In genomic region chr6:116198173-116198572, GRCm38 (mm10) we compare ENCODE assay signal across 8 mouse cellular contexts. TPM values are rescaled to one million over a fixed set of nuclear protein-coding genes. Genes with fewer than 3 reads are reported as not detected.
DNase-seq lines count a peak whose midpoint lies in the region; ATAC-seq and TF ChIP-seq lines count a peak whose summit lies in the region.

No protein-coding gene starts in this region.

- H3K27me3 ChIP-seq in lung, postnatal 0 days (replicated peaks; ENCODE audit: insufficient read depth, low read length) = no peaks in the 10 kb centered on the region
- H3K27me3 ChIP-seq in heart, embryonic 12.5 days (replicated peaks) = no peaks in the 10 kb centered on the region

- no peaks in the 10 kb centered on the region for H3K4me1 ChIP-seq in lung, adult 2 months (ENCODE audit: control insufficient read depth, insufficient read depth, low read length)
- H3K4me1 ChIP-seq in lung, postnatal 0 days (ENCODE audit: insufficient read depth, low read depth, low read length) = no peaks in the 10 kb centered on the region
- H3K4me1 ChIP-seq in heart, embryonic 12.5 days (replicated peaks) = no peaks in the 10 kb centered on the region

- TF ChIP-seq POLR2A in lung, adult 2 months (IDR thresholded peaks at IDR 0.05; ENCODE audit: borderline replicate concordance, extremely low read depth, low read depth, low read length) = no peak

- TF ChIP-seq EP300 in lung, postnatal 0 days (IDR thresholded peaks at IDR 0.05) = no peak

- H3K36me3 ChIP-seq in lung, postnatal 0 days (ENCODE audit: insufficient read depth, low read length) = no peaks in the 10 kb centered on the region
- H3K36me3 ChIP-seq in heart, embryonic 12.5 days = no peaks in the 10 kb centered on the region

- intact Hi-C loops in heart, postnatal 14 days (cut with DNase I) = no loop called here

- no peaks in the 10 kb centered on the region for H3K9me3 ChIP-seq in lung, postnatal 0 days (ENCODE audit: low read length)
- H3K9me3 ChIP-seq in heart, embryonic 12.5 days (replicated peaks) = no peaks in the 10 kb centered on the region

- H3K9ac ChIP-seq in lung, postnatal 0 days (replicated peaks; ENCODE audit: low read depth) = no peak overlapping the region
- no peak overlapping the region for H3K9ac ChIP-seq in heart, embryonic 12.5 days

- ATAC-seq in lung, postnatal 0 days = 0 out of 2 replicates have a peak, but pooled peaks have one; percentile 30
- no peak for ATAC-seq in heart, embryonic 12.5 days (ENCODE audit: insufficient number of reproducible peaks, low FRiP score)

- peak; percentile 35; the same call in 1 of the 2 replicates for TF ChIP-seq CTCF in lung, adult 2 months (IDR thresholded peaks at IDR 0.05; ENCODE audit: insufficient read depth, low read length)
- TF ChIP-seq CTCF in lung, postnatal 0 days (IDR thresholded peaks at IDR 0.05) = peak; percentile 69

- no peak overlapping the region for H3K4me3 ChIP-seq in lung, adult 2 months (replicated peaks; ENCODE audit: extremely low read depth, low read depth, low read length)
- no peak overlapping the region for H3K4me3 ChIP-seq in lung, postnatal 0 days (ENCODE audit: low read depth, low read length)
- H3K4me3 ChIP-seq in heart, embryonic 12.5 days = no peak overlapping the region

- H3K4me2 ChIP-seq in lung, postnatal 0 days (replicated peaks; ENCODE audit: low read depth, low read length) = no peak overlapping the region
- no peak overlapping the region for H3K4me2 ChIP-seq in heart, embryonic 12.5 days

- H3K27ac ChIP-seq in lung, postnatal 0 days (ENCODE audit: low read length) = no peak overlapping the region
- no peak overlapping the region for H3K27ac ChIP-seq in heart, embryonic 12.5 days (ENCODE audit: poor library complexity, severe bottlenecking)

- 34% methylated on average over 3 of the region's 3 CpGs for WGBS in lung, adult 2 months
- 35% methylated on average over 3 of the region's 3 CpGs for WGBS in lung, postnatal 0 days
- WGBS in heart, embryonic 12.5 days = 35% methylated on average over 3 of the region's 3 CpGs

- DNase-seq in cerebellum, postnatal 10 days = peak; percentile 30 to 51
- no peak for DNase-seq in cerebellum, adult 11-12 months
- DNase-seq in lung, adult 2 months = no peak
- DNase-seq in lung, adult 18-20 months = no peak
- DNase-seq in c-Kit-positive CD71-positive TER-119-negative erythroid progenitor cells, embryonic 14.5 days (ENCODE audit: low read depth) = peak; percentile 41
- peak; percentile 66 for DNase-seq in lung, postnatal 0 days (ENCODE audit: low spot score)
- no peak for DNase-seq in heart, postnatal 14 days

RNA-seq across cellular contexts. Expression of gene Tmcc1, which starts 4.9 kb away (rescaled TPM):
- polyA plus RNA-seq in lung, adult 2 months (2012; rRNA removed) = 10.5 and 16.0 TPM in 2 replicates
- polyA plus RNA-seq in lung, postnatal 0 days (2015; fragmentation: Nextera tagmentation; extraction: Ambion mirVana) = 9.1 and 9.9 TPM in 2 replicates
- 11.0 and 13.1 TPM in 2 replicates for polyA plus RNA-seq in heart, embryonic 12.5 days (2016; fragmentation: Nextera tagmentation; extraction: Ambion mirVana)
- total RNA-seq in heart, postnatal 14 days (2021) = 10 to 100 TPM; 28.7 to 31.2 TPM

RNA-seq across cellular contexts. Expression of gene Washc2, which starts 9.7 kb away (rescaled TPM):
- 51.9 and 53.0 TPM in 2 replicates for polyA plus RNA-seq in lung, adult 2 months (2012; rRNA removed)
- 36.9 and 38.7 TPM in 2 replicates for polyA plus RNA-seq in lung, postnatal 0 days (2015; fragmentation: Nextera tagmentation; extraction: Ambion mirVana)
- polyA plus RNA-seq in heart, embryonic 12.5 days (2016; fragmentation: Nextera tagmentation; extraction: Ambion mirVana) = 39.6 and 42.1 TPM in 2 replicates
- total RNA-seq in heart, postnatal 14 days (2021) = 10 to 100 TPM; 29.8 to 31.9 TPM

Comparison
In these comparisons a context has a peak if more than half of its experiments do, and no peak if none do; other contexts are left out.
1. DNase-seq: peak in cerebellum, postnatal 10 days (2 of 2), c-Kit-positive CD71-positive TER-119-negative erythroid progenitor cells, embryonic 14.5 days (single experiment) and lung, postnatal 0 days (single experiment); none in cerebellum, adult 11-12 months (single experiment), lung, adult 2 months (single experiment), lung, adult 18-20 months (0 of 2) and heart, postnatal 14 days (0 of 2).